Mouse (Mus musculus) olfactory bulb, adult 2 months (tissue): ENCODE data around the gene Rc3h1. TPM values are rescaled to one million over a fixed set of nuclear protein-coding genes. Genes with fewer than 3 reads are reported as not detected.

Source experiments
- H3K27ac ChIP-seq: fragments of 200-500 bp; 2 replicates; pipeline ENCODE4 v1.5.1; 2012; ENCODE audit warnings: low read depth, low read length; ENCODE audit not compliant: insufficient read depth
- H3K4me1 ChIP-seq: fragments of 200-500 bp; 2 replicates; pipeline ENCODE4 v1.6.1; 2012; ENCODE audit warnings: low read length; ENCODE audit not compliant: control insufficient read depth, insufficient read depth
- H3K4me3 ChIP-seq: fragments of 200-500 bp; 2 replicates; pipeline ENCODE4 v1.5.1; 2012; ENCODE audit warnings: mild to moderate bottlenecking, low read depth, low read length, moderate library complexity; ENCODE audit not compliant: insufficient read depth
- CTCF ChIP-seq: fragments of 200-500 bp; IDR thresholded peaks from 2 replicates; pipeline ENCODE4 v1.5.1; 2012; ENCODE audit warnings: low read depth, mild to moderate bottlenecking, low read length, moderate library complexity; ENCODE audit not compliant: insufficient read depth
- POLR2A ChIP-seq: fragments of 200-500 bp; IDR thresholded peaks from 2 replicates; pipeline ENCODE4 v1.6.1; 2012; ENCODE audit warnings: mild to moderate bottlenecking, low read depth, low read length, moderate library complexity; ENCODE audit not compliant: insufficient read depth
- WGBS: fragments of 180-500 bp; shearing (Covaris S2); methylation state at CpG from one replicate; pipeline ENCODE4 v1.1.7; 2018; 5-methylcytosine and 5-hydroxymethylcytosine counted together
- polyA plus RNA-seq: library from polyadenylated mRNA; stranded (reverse); fragments of >200 nt; gene quantifications from 2 replicates; pipeline ENCODE4 v1.2.4, GENCODE M21; 2012; ENCODE audit warnings: low replicate concordance; ENCODE audit not compliant: missing spikeins, insufficient read depth, insufficient read length

Rc3h1 gene
- polyA plus RNA-seq, 1 experiment: not detected

DNA sequence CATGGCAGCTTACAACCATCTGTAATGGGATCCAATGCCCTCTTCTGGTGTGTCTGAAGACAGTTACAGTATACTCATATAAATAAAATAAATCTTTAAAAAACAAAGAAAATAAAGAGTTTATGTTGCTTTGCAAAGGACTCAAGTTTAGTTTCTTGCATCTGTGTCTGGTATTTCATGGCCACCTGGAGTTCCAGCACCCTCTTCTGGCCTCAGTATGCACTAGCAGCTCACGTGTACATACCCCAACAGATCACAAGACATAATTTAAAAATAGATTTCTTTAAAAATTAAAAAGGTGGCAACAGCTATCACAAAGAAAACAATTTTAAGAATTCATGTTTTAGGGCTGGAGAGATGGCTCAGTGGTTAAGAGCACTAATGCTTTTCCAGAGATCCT lies 15.7 kb downstream of the Rc3h1 start:
- H3K4me1 ChIP-seq: peaks cover 4% of the 10 kb centered on the region; the same call in 1 of the 2 replicates
- WGBS: 94% methylated on average over 1 of the region's 1 CpGs
- H3K27ac ChIP-seq: no peak overlapping the region
- TF ChIP-seq POLR2A (no peak), CTCF (no peak)
- no peak overlapping the region for H3K4me3 ChIP-seq

- Histone ChIP-seq H3K4me1 (no peaks in the 10 kb centered on the region), H3K27ac (no peak overlapping the region), H3K4me3 (no peak overlapping the region)
- no peak for TF ChIP-seq CTCF
- no peak for TF ChIP-seq POLR2A
Observed at GRCm38 (mm10) chr1:160931320-160931719, 25.1 kb downstream of the Rc3h1 start.

DNA sequence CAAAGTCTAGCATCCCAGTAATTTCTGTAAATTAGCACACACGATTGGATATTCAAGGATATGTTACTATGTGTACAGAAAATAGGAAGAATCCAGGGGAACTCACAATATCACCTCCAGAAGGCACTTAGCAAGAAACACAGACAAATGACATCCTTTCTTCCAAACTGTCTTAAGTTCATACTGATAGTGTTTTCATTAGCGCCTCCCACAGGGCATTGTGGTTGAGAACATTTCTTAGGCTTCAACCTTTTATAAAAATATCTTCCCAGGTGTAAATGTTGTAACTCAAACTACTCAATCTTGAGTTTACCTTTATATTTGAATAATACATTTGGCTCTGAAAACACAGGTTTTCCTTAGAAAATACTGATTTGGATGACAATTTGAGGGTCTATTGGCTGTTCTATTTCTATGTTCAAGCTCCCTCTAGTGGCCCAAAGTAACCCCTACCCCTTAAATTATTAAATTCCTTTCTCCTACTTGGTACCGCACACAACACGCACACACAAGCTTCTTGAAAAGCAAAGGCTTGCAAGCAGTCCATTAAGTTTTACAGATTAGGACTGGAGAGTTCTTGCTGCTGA lies 27.8 kb downstream of the Rc3h1 start:
- TF ChIP-seq CTCF (no peak), POLR2A (no peak)

DNA sequence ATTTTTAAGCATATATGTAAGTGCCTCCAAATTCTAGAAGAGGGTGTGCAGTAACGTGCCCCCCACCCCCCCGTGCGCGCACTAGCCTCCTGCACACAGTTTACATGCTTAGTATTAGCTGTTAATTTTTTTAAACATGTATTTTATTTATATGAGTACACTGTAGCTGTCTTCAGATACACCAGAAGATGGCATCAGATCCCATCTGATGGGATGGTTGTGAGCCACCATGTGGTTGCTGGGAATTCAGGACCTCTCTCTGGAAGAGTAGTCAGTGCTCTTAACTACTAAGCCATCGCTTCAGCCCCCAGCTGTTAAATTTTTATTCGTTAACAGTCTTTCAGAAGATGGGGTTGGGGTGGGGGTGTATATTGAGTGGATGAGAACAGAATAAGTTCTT lies 29.3 kb downstream of the Rc3h1 start:
- H3K4me3 ChIP-seq: no peak overlapping the region
- 77% methylated on average over 6 of the region's 6 CpGs for WGBS
- TF ChIP-seq POLR2A (no peak), CTCF (no peak)
- H3K27ac ChIP-seq: no peak overlapping the region
- H3K4me1 ChIP-seq: no peaks in the 10 kb centered on the region

More for the DNA sequence above, 27.8 kb downstream of the Rc3h1 start:
- 45% methylated on average over 4 of the region's 4 CpGs for WGBS
- H3K4me3 ChIP-seq: no peak overlapping the region
- H3K4me1 ChIP-seq: no peaks in the 10 kb centered on the region
- no peak overlapping the region for H3K27ac ChIP-seq

- H3K27ac ChIP-seq: no peak overlapping the region
- no peak overlapping the region for H3K4me3 ChIP-seq
- TF ChIP-seq CTCF (no peak), POLR2A (no peak)
- H3K4me1 ChIP-seq: no peaks in the 10 kb centered on the region
- 90% methylated on average over 7 of the region's 7 CpGs for WGBS
Observed at GRCm38 (mm10) chr1:160963199-160963598, 57.0 kb downstream of the Rc3h1 start.

- H3K4me3 ChIP-seq: no peak overlapping the region
- no peaks in the 10 kb centered on the region for H3K4me1 ChIP-seq
- no peak for TF ChIP-seq POLR2A
- TF ChIP-seq CTCF: no peak
- H3K27ac ChIP-seq: no peak overlapping the region
- WGBS: 95% methylated on average over 1 of the region's 1 CpGs
Observed at GRCm38 (mm10) chr1:160967268-160967667, 61.0 kb downstream of the Rc3h1 start.

DNA sequence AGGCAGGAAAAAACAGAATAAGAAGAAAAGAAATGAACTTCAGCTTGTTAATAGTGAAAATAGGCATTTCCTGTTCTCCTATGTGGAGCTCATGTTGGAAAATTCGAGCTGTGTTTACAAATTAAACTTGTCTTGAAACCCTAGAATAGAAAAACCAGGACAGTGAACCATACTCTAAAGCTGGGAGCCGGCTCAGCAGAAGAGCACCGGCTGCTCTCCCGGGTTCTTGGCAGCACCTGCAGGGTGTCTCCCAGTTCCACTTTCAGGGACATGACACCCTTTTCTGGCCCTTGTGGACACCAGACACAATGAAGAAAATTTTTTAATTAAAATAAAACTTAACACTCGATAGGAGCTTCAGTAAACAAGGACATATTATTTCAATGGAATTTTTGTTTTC lies 62.4 kb downstream of the Rc3h1 start:
- H3K4me3 ChIP-seq: no peak overlapping the region
- 59% methylated on average over 5 of the region's 5 CpGs for WGBS
- no peak overlapping the region for H3K27ac ChIP-seq
- no peaks in the 10 kb centered on the region for H3K4me1 ChIP-seq
- TF ChIP-seq POLR2A: no peak
- TF ChIP-seq CTCF: no peak

DNA sequence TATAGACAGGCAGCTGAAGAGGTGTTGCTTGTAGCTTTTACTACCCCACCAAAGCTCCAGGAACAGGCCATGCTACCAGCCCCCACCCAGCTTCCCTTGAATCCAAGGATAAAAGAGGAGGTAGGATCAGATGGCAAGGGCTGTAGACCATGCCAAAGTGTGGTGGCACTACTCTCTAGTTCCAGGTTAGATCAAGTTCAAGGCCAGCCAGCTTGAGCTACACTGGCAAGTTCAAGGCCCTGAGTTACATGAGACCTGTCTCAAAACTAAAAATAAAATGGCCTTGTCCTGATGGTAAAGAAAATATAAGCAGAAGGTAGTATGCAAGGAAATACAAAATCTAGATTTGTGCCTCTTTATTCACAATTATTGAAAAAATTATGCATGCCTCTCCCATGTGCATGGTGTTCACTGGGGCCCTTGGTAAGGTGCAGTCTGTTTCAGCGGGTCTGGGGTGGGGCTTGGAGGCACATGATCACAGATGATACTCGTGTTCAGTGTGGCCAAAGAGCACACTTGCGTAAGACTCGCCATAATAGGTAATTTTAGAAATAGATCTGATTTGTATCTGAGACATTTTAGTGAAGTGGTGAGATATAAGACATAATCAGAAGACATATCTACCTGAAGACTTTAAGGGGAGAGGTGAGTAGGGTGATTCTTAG lies 72.0 kb downstream of the Rc3h1 start, which contains the start of gene Serpinc1:
Serpinc1 (plus strand) TSS at position 515 of the 665 bp plus-strand sequence.
- 93% methylated on average over 4 of the region's 4 CpGs for WGBS
- no peaks in the 10 kb centered on the region for H3K4me1 ChIP-seq
- no peak within 1 kb of the TSS for H3K4me3 ChIP-seq
- no peak for TF ChIP-seq CTCF
- no peak for TF ChIP-seq POLR2A
- H3K27ac ChIP-seq: no peak within 1 kb of the TSS

DNA sequence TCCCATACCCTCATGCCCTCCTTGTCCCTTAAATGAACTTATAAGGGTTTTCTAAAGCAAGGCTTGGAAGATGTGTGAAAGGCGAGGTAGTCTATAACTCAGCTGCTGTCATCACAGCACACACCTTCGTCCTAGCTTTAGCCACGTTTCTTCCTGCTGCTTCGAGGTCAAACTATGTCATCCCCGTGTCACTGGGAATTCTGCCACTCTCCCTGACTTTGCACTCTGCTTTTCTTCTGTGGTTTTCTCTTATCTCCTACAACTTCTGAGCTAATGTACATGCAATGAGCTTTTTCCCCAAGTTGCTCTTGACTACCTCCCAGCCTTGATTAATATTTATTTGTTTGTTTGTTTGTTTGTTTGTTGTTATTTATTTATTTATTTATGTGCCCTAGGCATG lies 73.8 kb downstream of the Rc3h1 start:
- TF ChIP-seq CTCF (no peak), POLR2A (no peak)
- Histone ChIP-seq H3K4me1 (no peaks in the 10 kb centered on the region), H3K4me3 (no peak overlapping the region), H3K27ac (no peak overlapping the region)
- 87% methylated on average over 5 of the region's 5 CpGs for WGBS

DNA sequence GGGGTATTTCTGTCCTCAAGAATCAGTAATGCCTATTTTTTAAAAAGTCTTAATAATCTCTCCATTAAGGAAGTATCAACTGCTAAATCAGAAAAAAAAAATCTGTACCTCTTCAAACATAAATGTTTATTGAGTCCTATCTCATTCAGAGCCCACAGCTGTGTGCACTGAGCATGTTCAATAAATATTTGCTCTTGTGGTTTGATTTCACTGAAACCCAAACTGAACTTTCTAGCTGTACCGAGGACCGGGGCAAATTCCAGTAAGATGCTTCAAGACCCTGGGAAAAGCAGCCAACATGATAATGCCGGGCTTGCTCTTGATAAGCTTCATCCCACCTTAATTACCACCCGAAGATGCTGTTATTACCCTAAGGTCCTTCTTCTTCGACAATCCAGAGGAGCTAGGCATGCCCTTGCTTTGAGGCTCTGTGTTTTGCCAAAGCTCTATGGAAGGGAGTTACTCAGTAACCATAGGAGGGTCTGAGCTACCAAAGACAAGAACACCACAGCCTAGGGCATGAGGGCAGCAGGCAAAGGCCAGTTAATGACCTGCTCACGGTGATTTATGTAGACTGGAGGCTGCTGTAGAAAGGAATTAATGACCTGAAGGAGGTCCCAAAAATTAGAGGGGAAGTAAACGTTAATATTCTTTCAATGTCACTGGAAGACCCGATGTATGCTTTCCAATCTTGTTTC lies 74.5 kb downstream of the Rc3h1 start:
- 79% methylated on average over 8 of the region's 8 CpGs for WGBS
- no peak overlapping the region for H3K27ac ChIP-seq
- H3K4me1 ChIP-seq: no peaks in the 10 kb centered on the region
- TF ChIP-seq POLR2A (no peak), CTCF (no peak)
- H3K4me3 ChIP-seq: no peak overlapping the region
